Mouse (Mus musculus): ENCODE data around the gene Zfp128. TPM values are rescaled to one million over a fixed set of nuclear protein-coding genes. Genes with fewer than 3 reads are reported as not detected.
A peak's percentile ranks its signal among the peaks of the same experiment; 100 is the strongest.
"Not testable (repeated sequence)": the region's sequence is repeated elsewhere in the genome, so short reads cannot be mapped to it uniquely, and the experiment has no call there.

The Zfp128 gene
- 1 to 10 TPM; 7.0 to 7.6 TPM for total RNA-seq (2021)

DNA sequence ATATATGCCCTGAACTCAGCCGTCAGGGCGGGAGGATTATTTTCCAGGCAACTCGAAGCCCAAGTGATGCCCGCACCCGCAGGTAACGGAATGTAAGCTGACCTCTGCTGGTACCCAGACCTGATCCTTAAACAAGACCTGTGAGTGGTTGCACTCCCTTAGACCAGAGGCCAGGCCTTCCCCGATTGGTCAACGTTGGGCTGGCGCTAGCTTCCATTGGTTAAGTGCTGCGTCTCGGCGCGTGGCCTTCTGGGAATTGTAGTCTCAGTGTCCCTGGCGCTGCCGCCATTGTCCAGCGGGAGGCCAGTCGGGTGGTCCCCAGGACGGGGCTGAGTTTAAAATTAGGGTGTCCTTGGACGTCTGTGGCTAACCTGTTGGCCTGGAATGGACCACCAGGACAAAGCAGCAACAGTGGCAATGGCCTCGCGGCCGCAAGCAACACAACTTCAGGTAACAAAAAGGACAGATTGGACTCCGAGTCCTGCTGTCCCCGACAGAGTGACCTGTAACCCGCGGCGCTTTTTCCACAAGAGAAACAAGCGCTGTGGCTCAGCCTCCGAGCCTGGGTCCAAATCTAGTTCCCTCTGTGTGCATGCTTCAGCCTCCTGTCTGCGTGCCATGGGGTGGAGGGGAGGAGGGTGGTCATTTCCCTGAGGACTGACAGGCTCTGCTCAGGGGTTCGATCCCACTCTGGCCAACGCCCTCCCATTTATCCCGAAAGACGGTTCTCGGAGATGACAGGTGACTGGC is at the start of gene Zfp128:
Gene Zfp128, plus strand, starts transcription at position 267 of the 750 bp plus-strand sequence.
- DNase-seq (ENCODE audit: low spot score in 2 of 2) = peak; percentile 93 to 96
- intact Hi-C loops (cut with DNase I) = no loop called here

DNA sequence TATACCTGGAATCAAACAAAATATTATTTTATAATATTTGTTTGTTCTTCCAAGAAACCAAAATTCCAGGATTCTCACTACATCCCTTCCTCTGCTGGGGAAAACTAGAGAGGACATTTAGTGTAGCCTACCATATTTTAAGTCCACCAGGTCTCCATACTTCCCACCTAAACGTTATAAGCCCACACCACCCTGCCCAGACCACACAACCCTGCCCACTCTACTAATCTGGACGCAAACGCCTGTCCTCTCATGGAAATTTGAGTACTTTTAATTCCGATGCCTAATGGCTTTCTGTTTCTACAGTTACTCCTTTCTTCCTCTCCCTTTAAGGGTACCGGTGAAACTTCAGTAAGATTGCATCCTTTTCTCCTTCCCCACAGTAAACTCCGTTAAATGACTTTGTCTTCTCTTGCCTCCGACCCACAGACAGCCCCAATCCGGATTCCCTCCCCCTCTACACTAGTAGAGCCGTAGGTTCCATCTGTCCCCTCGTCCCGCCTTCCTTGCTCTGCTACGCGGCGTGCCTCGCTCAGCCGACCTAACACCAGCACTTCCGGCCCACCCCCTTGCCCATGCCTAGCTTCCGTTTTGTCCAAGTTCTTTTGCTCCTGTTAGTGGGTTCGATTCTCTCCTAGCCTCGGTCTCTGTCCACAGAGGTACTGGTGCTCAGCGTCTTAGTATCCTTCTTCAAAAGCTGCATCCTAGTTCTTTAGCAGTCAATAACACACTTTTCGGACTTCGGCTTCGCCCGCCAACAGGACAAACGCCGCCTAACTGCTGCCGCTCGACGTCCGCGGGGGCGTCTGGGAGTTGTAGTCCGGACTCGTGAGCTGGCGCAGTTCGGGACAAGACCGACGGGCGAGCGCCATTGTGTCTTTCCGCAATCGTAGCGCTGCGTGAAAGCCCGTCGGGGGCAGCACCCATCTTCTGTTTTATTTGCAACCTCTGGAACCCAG is 46.5 kb upstream of the Zfp128 start, which contains the start of gene Zfp110:
Gene Zfp110, plus strand, starts transcription at position 600 of the 959 bp plus-strand sequence.
- intact Hi-C loops (cut with DNase I) = no loop called here
- peak; percentile 86 to 89 for DNase-seq (ENCODE audit: low spot score in 2 of 2)

DNA sequence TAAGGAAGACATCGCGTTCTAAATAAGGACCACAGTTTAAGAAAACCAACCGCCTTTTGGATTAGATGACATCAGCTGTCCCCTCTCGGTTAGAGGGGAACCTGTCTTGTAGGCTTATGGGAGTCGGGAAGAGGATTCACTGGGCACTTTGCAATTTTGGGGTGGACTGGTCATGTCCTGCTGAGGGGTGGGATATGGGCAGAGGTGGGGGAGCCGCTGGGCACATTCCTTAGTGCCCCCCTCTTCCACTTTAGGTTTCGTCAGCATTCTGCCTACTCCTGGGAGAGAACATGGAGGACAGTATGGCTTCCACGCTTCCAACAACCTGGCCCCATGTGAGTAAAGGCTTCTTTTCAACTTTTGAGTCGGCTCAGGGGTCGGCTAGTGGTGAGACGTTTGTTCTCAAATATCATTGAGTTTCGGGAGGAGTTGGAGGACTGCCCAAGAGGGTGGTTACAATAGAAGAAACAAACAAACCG is 45.7 kb upstream of the Zfp128 start:
- DNase-seq (ENCODE audit: low spot score in 2 of 2) = no peak
- intact Hi-C loops (cut with DNase I) = no loop called here

DNA sequence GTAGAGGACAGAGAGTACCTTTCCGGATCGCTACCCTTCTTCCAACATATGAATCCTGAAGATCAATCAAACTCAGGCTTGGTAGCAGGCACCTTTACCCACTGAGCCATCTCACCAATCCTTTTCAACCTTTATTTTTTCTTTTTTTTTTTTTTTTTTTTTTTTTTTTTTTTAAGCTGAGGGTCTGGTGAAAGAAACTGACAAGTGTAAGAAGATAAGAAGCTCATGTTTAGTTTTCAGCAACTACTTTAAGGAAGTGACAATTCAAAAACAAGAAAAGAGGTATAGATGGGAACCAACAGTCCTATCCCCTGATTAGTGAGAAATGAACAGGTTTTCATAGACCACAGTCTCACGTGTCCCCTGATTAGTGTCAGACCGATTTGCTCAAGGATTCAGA is 45.2 kb upstream of the Zfp128 start:
- DNase-seq (ENCODE audit: low spot score in 2 of 2) = no peak
- intact Hi-C loops (cut with DNase I) = no loop called here

DNA sequence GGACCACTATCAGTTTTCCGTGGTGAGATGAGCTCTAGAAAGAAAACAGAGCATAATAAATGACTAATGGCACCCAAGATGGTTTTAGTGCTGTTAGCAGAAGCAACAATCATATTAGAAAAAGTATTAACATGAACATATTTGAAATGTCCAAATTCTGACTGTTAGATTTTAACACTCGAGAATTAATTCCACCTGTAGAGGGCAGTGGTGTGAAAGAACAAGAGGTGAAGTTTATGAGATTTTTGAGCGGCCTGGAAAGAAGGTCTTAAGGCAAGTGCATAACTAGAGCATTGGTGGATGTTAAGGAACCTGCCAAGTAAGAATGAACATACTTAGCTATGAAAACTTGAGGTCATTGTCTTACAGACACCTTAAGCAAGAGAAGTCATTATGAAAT is 6.7 kb upstream of the Zfp128 start:
- DNase-seq (ENCODE audit: low spot score in 2 of 2) = no peak
- intact Hi-C loops (cut with DNase I) = no loop called here

DNA sequence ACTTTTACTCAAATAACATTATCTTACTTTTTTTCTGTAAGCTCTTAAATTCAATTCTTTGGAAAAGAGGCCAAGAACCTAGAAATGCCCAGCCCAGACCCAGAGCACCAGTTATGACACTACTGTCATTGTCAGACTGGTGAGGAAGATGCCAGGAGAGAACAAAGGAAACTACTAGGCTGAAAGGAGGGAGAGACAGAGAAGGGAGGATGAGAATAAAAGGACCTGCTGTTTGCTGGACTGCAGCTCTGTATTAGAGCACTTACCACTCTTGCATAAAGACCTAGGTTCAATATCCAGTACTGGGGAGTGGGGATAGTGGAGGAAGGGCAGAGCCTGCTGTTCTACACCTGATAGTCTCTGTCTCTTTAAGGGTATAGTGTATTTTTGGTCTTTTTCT is 941 bp upstream of the Zfp128 start:
- intact Hi-C loops (cut with DNase I) = no loop called here
- no peak for DNase-seq (ENCODE audit: low spot score in 2 of 2)

DNA sequence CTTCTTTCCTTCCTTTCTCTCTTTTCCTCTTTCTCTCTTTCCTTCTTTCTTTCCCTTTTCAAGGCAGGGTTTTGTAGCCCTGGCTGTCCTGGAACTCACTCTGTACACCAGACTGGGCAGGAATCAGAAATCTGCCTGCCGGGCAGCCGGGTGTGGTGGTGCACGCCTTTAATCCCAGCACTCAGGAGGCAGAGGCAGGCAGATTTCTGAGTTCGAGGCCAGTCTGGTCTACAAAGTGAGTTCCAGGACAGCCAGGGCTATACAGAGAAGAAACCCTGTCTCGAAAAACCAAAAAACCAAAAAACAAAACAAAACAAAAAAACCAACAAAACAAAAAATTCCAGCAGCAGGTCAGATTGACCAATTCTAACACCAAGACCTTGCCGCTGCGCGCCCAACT is 480 bp upstream of the Zfp128 start:
- intact Hi-C loops (cut with DNase I); DNase-seq (ENCODE audit: low spot score in 2 of 2): not testable (repeated sequence)

DNA sequence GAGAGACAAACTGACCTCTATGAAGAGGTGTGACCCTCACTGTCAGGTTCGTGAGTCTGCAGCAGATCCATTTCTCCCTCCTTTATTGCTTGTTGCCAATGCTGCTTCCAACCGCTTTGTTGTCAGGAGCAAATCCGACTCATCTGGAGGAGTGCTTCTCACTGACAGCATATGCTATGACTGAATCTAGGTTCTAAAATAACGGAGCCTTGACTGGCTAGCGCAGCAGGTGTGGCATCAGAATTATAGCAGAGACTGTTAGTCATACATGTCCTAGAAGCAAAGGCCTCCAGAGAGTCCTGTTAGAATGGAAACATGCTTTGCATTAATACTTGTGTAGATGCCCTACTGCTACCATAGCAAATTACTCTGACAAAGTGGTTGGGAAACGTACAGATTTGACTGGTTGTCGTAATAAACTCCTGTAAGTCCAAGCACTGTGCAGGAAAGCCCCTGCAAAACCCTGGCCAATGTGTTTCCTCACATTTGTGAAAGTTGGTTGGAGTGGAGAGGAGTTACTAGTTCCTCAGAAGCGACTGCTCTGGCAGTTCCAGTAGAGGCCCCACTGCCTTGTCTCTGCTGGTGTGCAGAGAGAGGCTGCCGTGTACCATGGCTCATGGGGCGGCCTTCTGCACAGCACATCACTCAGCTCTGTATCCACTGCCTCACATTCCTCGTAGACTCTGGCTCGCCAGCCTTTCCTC is 5.7 kb downstream of the Zfp128 start:
- intact Hi-C loops (cut with DNase I) = no loop called here
- DNase-seq (ENCODE audit: low spot score in 2 of 2) = no peak

DNA sequence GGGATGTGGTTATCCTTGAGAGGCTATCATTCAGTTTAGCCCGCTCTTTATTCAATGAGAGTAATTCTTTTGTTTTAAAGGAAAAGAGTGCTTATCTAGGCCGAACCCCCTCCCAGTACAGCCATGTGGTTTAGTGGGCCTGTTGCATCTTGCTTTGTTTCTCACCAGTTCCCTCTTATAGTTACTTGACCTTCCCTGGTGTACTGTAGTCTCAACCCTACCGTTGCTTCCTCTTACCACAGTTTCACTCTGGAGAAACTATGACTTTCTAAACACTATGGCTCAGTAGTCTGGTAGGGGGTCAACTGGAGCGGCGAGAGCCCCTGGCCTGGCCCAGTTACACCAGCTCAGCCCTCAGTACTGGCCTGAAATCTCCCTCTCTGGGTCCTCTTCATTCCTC is 6.6 kb downstream of the Zfp128 start:
- DNase-seq (ENCODE audit: low spot score in 2 of 2) = no peak
- intact Hi-C loops (cut with DNase I) = no loop called here

DNA sequence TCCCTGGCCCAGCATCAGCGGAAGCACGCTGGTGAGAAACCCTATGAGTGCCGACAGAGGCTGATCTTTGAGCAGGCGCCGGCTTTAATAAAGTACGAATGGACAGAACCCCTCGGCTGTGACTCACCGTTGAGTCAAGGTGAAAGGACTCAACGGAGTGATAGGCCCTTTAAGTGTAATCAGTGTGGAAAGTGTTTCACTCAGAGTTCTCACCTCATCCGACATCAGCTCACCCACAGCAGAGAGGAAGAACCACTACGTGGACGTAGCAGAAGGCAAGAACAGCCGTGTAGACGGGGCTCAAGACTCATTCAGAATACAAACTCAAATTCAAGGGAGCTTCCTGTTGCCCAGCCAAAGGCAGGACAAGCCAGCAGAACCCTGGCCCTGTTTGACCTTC is 10.0 kb downstream of the Zfp128 start:
- DNase-seq (ENCODE audit: low spot score in 2 of 2) = no peak
- intact Hi-C loops (cut with DNase I) = no loop called here

DNA sequence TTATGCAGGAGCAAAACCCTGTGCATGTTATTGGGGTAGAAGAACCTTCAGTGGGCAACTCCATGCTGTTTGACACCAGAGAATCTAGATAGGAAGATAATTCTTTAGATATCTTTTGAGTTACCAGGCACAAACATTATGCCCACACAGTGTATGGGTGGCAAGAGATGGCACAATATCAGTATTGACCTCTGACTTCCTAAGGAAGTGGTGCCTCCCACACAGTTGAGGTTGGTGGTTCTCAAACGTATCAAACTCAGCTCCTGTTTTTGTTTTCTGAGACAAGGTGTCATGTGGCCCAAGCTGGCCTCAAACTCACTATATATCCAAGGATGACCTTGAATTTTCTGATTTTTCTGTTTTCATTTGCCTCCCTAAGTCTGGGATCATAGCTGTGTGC is 10.4 kb downstream of the Zfp128 start:
- DNase-seq (ENCODE audit: low spot score in 2 of 2) = no peak
- intact Hi-C loops (cut with DNase I) = no loop called here

DNA sequence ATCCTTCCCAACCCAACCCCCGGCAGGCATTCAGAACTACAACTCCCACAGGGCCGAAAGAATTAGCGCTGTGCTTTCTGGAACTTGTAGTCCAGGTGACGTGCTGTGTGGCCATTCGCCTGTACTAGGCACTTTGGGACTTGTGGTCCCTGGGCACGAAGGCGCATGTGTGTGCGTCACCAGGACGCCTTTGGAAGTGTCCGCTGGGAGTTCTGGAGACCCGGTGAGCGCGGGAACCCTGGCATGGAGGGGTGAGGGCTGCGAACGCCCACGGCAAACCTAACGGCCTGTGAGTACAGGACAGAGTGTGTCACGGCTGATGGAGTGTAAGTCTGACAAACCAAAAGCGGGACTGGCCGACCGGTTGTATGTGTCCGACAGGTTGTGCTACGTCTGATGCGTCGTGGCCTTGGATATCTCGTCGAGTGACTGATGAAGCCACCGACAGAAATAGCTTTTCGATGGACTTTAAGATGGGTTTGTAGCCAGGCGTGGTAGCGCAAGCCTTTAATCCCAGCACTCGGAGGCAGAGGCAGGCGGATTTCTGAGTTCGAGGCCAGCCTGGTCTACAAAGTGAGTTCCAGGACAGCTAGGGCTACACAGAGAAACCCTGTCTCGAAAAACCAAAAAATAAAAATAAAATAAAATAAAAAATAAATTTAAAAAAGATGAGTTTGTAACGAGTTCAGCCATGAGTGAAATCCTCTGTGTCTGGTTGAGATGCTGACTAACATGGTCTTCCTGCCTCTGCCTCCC is 16.9 kb downstream of the Zfp128 start, which contains the start of gene Zscan22:
Gene Zscan22, plus strand, starts transcription at position 161 of the 756 bp plus-strand sequence.
- intact Hi-C loops (cut with DNase I) = loop anchor here (5.0 kb wide), 1 partner anchor 379 kb away; the partner anchor contains the start of genes Lig1 and Zswim9

DNA sequence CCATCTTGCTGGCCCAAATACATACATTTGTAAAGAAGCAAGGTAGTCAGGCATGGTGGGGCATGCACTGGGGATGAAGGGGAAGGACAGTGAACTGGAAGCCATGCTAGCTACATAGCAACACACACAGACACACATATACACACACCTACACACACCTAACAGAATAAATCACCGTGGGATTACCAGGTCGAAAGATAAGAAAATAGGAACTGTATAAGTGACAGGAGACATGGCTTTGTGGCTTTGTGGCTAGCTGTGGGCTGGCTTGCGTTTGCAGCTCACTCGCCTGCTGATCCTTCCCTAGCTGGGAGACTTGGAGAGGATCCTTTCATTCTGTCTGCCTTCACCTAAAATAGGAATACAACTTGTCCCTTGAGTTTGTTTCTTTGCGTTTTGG is 20.5 kb downstream of the Zfp128 start:
- intact Hi-C loops (cut with DNase I) = no loop called here

More for the DNA sequence above, 16.9 kb downstream of the Zfp128 start, which contains the start of gene Zscan22:
- DNase-seq (ENCODE audit: low spot score in 2 of 2) = peak; percentile 93 to 95

DNA sequence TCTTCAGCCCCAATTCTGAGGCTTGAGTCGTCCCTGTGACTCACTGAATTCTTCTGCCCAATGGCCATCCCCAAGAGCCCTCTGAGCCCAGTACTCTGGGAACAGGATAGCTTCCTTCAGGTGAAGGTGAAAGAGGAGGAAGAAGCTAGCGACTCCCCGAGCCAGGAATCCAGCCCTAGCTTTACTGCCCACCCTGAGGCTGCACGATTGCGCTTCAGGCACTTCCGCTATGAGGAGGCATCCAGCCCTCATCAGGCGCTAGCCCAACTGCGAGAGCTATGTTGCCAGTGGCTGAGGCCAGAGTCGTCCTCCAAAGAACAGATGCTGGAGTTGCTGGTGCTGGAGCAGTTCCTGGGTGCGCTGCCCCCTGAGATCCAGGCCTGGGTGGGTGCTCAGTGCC is 22.6 kb downstream of the Zfp128 start:
- intact Hi-C loops (cut with DNase I) = no loop called here
- DNase-seq (ENCODE audit: low spot score in 2 of 2) = no peak

More for the DNA sequence above, 20.5 kb downstream of the Zfp128 start:
- DNase-seq (ENCODE audit: low spot score in 2 of 2) = no peak

DNA sequence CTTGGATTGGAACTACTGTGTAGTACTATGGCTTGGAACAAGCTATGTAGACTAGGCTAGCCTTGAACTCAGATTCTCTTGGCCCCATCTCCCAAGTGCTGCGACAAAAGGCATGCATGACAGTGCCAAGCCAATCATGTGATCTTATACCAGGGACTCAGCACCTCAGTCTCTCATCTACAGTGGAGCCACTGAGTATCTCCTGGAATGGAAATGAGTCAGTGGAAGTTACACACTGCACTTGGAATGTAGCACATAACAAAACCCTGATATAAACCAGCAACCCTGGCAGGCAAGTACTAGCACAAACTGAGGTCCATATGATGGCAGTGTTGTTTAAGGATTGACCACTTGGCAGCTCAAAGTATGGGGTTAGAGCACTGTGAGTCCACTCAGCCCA is 24.2 kb downstream of the Zfp128 start:
- intact Hi-C loops (cut with DNase I) = no loop called here
- DNase-seq (ENCODE audit: low spot score in 2 of 2) = no peak

DNA sequence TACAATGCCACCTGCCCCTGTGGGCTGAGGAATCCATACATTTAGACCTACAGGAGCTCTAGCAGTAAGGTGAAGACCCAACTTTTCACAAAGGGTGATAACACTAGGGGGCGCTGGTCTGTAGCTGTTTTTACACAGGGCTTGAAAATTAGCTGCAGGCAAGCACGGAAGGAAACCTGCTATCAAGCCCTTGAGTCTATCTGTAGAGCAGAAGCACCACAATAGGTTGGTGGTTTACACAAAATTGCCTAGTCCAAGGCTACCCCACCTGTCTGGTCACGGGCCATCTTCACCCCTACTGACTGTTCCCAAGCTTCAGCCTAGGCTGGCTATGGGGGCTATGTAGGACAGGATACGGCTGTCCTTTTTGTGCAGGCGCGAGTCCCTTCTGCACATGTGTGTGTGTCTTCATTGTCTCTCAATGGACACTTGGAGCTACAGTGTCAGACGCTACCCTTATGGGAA is 28.6 kb downstream of the Zfp128 start:
- intact Hi-C loops (cut with DNase I) = no loop called here
- peak; percentile 53 to 77 for DNase-seq (ENCODE audit: low spot score in 2 of 2)

DNA sequence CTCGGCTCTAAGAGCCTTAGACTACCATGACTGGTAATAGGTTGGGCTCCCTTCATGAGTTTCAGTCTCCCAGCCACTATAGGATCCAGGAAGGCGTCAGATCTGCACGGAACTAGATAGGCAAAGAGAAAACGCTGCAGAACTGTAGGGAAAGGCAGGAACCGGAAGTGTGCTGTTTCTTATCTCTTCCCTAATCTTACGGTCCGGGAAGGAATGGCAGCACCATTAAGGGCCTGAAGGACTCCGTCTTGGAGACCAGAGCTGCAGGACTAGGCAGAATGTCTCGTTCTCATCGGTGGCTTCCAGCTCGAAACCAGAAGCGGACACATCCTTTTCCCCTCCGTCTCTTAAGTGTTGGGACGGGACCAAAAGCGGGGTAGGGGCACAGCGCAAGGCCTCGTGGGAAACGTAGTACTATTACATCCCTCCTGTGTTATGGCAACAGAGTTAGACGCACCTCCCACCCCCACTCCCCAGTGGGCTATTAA is 29.2 kb downstream of the Zfp128 start:
- peak; percentile 62 to 65 for DNase-seq (ENCODE audit: low spot score in 2 of 2)
- intact Hi-C loops (cut with DNase I) = no loop called here

DNA sequence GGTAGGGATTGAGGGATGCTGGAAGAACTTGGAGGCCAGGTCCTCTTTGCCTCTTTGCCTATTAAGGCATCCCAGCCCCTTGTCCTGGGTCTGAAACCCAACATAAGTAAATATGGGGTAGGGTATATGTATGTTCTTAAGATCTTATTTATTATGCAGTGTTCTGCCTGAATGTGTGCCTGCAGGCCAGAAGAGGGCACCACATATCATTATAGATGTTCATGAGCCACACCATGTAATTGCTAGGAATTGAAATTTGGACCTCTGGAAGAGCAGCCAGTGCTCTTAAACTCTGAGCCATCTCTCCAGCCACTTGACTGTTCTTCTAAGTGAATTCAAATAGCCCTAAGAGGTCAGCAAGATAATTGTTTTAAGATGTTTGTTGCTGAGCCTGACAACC is 32.6 kb downstream of the Zfp128 start:
- no peak for DNase-seq (ENCODE audit: low spot score in 2 of 2)
- intact Hi-C loops (cut with DNase I) = no loop called here

DNA sequence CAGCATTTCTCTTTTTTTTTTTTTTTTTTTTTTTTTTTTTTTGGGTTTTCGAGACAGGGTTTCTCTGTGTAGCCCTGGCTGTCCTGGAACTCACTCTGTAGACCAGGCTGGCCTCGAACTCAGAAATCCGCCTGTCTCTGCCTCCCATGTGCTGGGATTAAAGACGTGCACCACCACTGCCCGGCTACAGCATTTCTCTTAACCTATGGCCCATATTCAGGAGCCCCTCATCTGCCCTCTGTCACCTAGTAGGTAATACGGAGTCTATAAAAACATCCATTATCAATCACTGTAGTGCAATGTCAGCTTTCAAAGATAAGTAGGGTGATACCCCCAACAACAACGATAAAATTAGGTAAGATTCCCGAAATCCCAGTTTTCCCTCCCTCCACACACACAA is 39.5 kb downstream of the Zfp128 start:
- intact Hi-C loops (cut with DNase I) = loop anchor here (5.0 kb wide), 2 partner anchors 42 to 112 kb away; partner anchors contain the start of gene Chmp2a
- DNase-seq (ENCODE audit: low spot score in 2 of 2) = not testable (repeated sequence)

Data from left cerebral cortex, postnatal 36 days (tissue).